Mouse (Mus musculus): ENCODE data around the gene Sdc4.

Gene Sdc4

GRCm38 (mm10) chr2:164449341-164450042 lies 5.8 kb upstream of the Sdc4 start:
- DNase-seq (ENCODE audit: low read depth, low spot score) = no peak

- no peak for DNase-seq (ENCODE audit: low read depth, low spot score)
Observed at GRCm38 (mm10) chr2:164448921-164449320, 5.2 kb upstream of the Sdc4 start.

GRCm38 (mm10) chr2:164448140-164448539 lies 4.5 kb upstream of the Sdc4 start:
- DNase-seq (ENCODE audit: low read depth, low spot score) = no peak

- no peak for DNase-seq (ENCODE audit: low read depth, low spot score)
Observed at GRCm38 (mm10) chr2:164446086-164446469, 2.4 kb upstream of the Sdc4 start.

GRCm38 (mm10) chr2:164445399-164446085 lies 1.9 kb upstream of the Sdc4 start:
- DNase-seq (ENCODE audit: low read depth, low spot score) = no peak

- DNase-seq (ENCODE audit: low read depth, low spot score) = no peak
Observed at GRCm38 (mm10) chr2:164444701-164445100, 1.0 kb upstream of the Sdc4 start.

- peak; percentile 82 for DNase-seq (ENCODE audit: low read depth, low spot score)
Observed at GRCm38 (mm10) chr2:164443051-164443437, 643 bp downstream of the Sdc4 start.

GRCm38 (mm10) chr2:164442315-164443050 lies 1.2 kb downstream of the Sdc4 start:
- no peak for DNase-seq (ENCODE audit: low read depth, low spot score)

GRCm38 (mm10) chr2:164441731-164442130 lies 2.0 kb downstream of the Sdc4 start:
- no peak for DNase-seq (ENCODE audit: low read depth, low spot score)

GRCm38 (mm10) chr2:164441155-164441554 lies 2.5 kb downstream of the Sdc4 start:
- no peak for DNase-seq (ENCODE audit: low read depth, low spot score)

- DNase-seq (ENCODE audit: low read depth, low spot score) = no peak
Observed at GRCm38 (mm10) chr2:164440314-164440713, 3.4 kb downstream of the Sdc4 start.

GRCm38 (mm10) chr2:164439001-164439421 lies 4.7 kb downstream of the Sdc4 start:
- DNase-seq (ENCODE audit: low read depth, low spot score) = no peak

- DNase-seq (ENCODE audit: low read depth, low spot score) = no peak
Observed at GRCm38 (mm10) chr2:164438257-164438656, 5.4 kb downstream of the Sdc4 start.

GRCm38 (mm10) chr2:164437710-164438109 lies 6.0 kb downstream of the Sdc4 start:
- DNase-seq (ENCODE audit: low read depth, low spot score) = no peak

GRCm38 (mm10) chr2:164436961-164437360 lies 6.7 kb downstream of the Sdc4 start:
- no peak for DNase-seq (ENCODE audit: low read depth, low spot score)

- DNase-seq (ENCODE audit: low read depth, low spot score) = no peak
Observed at GRCm38 (mm10) chr2:164436215-164436913, 7.3 kb downstream of the Sdc4 start.

- DNase-seq (ENCODE audit: low read depth, low spot score) = no peak
Observed at GRCm38 (mm10) chr2:164435216-164436090, 8.2 kb downstream of the Sdc4 start.

- DNase-seq (ENCODE audit: low read depth, low spot score) = no peak
Observed at GRCm38 (mm10) chr2:164434681-164435080, 9.0 kb downstream of the Sdc4 start.

- no peak for DNase-seq (ENCODE audit: low read depth, low spot score)
Observed at GRCm38 (mm10) chr2:164433278-164433895, 10.3 kb downstream of the Sdc4 start.

GRCm38 (mm10) chr2:164432541-164433191 lies 11.0 kb downstream of the Sdc4 start:
- no peak for DNase-seq (ENCODE audit: low read depth, low spot score)
